Mouse (Mus musculus) Patski (cell line): ENCODE measurements around the gene S100pbp. TPM values are rescaled to one million over a fixed set of nuclear protein-coding genes. Genes with fewer than 3 reads are reported as not detected.
A peak's percentile ranks its signal among the peaks of the same experiment; 100 is the strongest.

Experiments
- ATAC-seq: fragments of 100-300 bp; one replicate; pipeline ENCODE4 v1.8.0; 2021
- CTCF ChIA-PET: fragments of 350-600 bp; sonication (Branson Sonifier 250); formaldehyde crosslinking; loops from one replicate; lab custom pipeline; 2022; ENCODE audit warnings: inconsistent platforms; lab: Charles Lee
- POLR2A ChIA-PET: fragments of 350-600 bp; sonication (Branson Sonifier 250); formaldehyde crosslinking; loops from one replicate; lab custom pipeline; 2022; ENCODE audit warnings: antibody characterized with exemption, inconsistent platforms; lab: Charles Lee
- DNase-seq: peaks from one replicate; pipeline ENCODE4 v3.0.0-alpha.2; 2011; ENCODE audit warnings: low read depth, low spot score
- H3K27me3 ChIP-seq: fragments of 371-371 bp; one replicate; pipeline ENCODE4 v1.5.1; 2021
- CTCF ChIP-seq: fragments of 100-300 bp; IDR thresholded peaks from one replicate; pipeline ENCODE4 v1.5.1; 2021
- in situ Hi-C: fragments of 300-500 bp; cut with MboI; formaldehyde crosslinking; loops from 3 replicates; pipeline ENCODE4 v1.11.1; 2018; ENCODE audit warnings: low pct_unique_long_range_greater_than_20kb, mixed read lengths
- polyA plus RNA-seq: library from polyadenylated mRNA; unstranded; gene quantifications from one replicate; pipeline ENCODE4 v1.2.3, GENCODE M21; 2021

S100pbp gene
- polyA plus RNA-seq, result 20.2 TPM

DNA sequence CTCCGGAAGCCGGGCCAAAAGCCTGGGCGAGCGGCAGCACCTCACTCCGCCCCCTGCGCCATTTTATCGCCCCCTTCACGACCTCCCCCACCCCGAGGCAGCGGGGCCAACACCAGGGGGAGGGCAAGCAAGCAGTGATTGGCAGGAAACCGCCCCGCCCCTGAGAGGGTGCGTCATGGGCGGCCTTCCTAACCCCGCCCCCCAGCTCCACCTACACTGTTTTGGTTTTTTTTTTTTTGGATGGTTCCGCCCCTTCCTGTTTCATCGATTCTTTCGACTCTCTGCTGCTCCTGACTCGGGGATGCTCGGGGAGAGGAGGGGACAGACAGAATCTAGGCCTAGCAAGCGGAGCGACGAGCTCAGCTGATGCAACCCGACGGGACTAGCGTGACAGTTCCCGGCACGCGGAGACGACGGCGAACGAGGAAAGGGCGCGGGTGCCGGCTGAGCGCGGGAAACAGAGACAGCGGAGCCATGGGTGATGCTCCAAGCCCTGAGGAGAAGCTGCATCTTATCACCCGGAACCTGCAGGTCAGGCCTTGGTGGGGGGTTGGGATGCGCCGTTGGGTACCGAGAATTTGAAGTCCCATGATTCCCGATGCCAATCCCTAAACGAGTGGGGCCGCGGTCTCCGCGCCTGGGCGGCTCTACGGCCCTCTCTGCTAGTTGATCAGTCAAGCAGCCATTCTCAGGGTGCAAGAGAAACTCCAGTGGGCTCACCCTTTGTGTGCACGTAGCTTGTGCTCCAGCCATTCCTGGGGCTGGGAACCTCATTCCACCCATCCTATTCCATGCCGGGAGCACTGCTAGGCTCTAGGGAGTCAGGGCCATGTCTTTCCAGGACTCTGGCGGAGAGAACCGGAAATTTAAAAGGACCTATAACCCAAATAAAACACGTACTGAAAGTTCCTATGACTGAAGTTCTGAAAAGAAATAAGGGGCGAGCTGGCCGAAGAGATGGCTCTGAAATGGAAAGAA, at the start of gene S100pbp, which contains the start of gene Yars:
TSS of gene S100pbp (minus strand) at position 186 of the 978 bp plus-strand sequence.
TSS of gene Yars (plus strand) at position 219 of the 978 bp plus-strand sequence.
- DNase-seq, result peak; percentile 96
- no peaks in the 10 kb centered on the region for H3K27me3 ChIP-seq
- ATAC-seq, result peak; percentile 81
- POLR2A ChIA-PET, result interaction anchor here (0.6 to 0.7 kb wide), 5 partner anchors 11 to 271 kb away, joined by 3 to 4 read pairs (median 3); no protein-coding TSS in a partner anchor
- CTCF ChIA-PET, result interaction anchor here (1.2 kb wide), 2 partner anchors 16 to 86 kb away, joined by 3 to 5 read pairs; no protein-coding TSS in a partner anchor
- TF ChIP-seq CTCF, result no peak
- in situ Hi-C loops, result no loop called here

DNA sequence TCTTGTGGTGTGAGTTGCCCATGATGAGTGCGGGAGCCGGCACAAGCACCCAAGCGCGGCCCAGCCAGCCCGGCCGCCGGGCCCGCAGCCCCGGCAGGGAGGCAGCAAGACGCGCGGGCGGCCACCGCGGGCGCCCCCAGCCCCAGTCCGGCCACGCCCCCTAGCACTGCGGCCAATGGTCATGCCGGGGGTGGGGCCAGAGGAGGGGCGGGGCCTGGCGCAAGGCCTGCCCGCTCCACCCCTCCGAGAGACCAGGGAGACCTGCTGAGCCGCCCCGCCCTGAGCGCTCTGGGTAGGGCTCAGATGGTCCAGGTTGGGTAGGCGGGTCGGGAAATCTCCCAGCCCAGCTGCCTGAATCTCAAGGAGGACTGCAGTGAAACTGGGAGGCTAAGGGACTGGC, 49.5 kb upstream of the S100pbp start:
- ATAC-seq, result peak; percentile 52
- POLR2A ChIA-PET, result interaction anchor here (1.0 kb wide), 1 partner anchor 8 kb away, joined by 3 read pairs; no protein-coding TSS in a partner anchor
- no peak for TF ChIP-seq CTCF
- DNase-seq, result no peak
- H3K27me3 ChIP-seq, result no peaks in the 10 kb centered on the region
- in situ Hi-C loops, result no loop called here
- CTCF ChIA-PET, result no interaction called here

DNA sequence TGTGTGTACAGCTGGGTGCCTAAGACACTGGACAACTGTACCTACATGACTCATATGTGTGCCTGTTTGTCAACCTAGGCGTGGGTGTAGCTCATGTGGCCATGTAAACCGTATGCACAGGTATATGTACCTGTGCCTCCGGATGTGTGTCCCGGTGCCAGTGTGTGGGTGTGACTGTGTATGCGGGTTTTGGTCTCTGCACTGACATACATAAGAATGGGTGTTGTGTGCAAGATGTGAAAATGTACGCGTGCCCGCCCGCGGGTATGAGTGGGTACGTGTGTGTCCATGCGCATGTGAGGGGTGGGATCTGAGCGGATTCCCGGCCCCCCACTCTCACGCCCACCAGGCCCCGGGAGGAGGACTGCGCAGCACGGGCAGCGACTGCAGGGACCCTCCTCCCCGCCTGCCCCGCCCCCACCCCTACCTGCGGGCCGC, 49.1 kb upstream of the S100pbp start:
- ChIA-PET POLR2A (interaction anchor here (1.0 kb wide), 1 partner anchor 8 kb away, joined by 3 read pairs; no protein-coding TSS in a partner anchor), CTCF (no interaction called here)
- in situ Hi-C loops, result no loop called here
- TF ChIP-seq CTCF, result no peak
- no peak for DNase-seq
- no peak for ATAC-seq
- H3K27me3 ChIP-seq, result no peaks in the 10 kb centered on the region

DNA sequence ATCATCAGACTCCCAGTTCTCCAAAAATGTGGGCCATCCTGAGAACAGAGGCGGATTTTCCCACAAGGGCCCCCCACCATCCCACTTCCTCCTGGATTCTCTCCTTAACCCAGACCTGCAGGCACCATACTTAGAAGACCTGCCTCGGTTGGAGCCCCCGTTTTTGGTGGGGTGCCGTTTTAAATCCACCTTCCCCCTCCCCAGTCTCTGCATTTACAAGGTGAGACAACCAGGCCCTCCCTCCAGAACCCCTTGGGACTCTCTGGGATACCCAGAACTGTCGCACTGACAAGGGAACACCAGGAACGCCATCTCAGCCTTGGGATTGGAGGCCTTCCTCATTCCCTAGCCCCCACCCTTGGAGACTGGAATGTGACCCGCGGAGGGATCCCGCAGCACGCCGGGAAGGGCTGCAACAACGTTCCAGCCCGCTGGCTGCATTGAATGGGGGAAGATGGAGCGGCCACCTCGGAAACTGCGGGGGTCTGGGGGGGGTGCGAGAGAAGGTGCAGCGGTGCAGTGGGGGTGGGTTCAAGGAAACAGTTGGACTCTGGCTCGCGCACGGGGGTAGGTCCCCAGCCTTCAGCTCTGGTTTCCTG, 48.4 kb upstream of the S100pbp start:
- DNase-seq (no peak), ATAC-seq (peak; percentile 36)
- CTCF ChIA-PET, result no interaction called here
- in situ Hi-C loops, result no loop called here
- H3K27me3 ChIP-seq, result no peaks in the 10 kb centered on the region
- POLR2A ChIA-PET, result no interaction called here
- TF ChIP-seq CTCF, result no peak

DNA sequence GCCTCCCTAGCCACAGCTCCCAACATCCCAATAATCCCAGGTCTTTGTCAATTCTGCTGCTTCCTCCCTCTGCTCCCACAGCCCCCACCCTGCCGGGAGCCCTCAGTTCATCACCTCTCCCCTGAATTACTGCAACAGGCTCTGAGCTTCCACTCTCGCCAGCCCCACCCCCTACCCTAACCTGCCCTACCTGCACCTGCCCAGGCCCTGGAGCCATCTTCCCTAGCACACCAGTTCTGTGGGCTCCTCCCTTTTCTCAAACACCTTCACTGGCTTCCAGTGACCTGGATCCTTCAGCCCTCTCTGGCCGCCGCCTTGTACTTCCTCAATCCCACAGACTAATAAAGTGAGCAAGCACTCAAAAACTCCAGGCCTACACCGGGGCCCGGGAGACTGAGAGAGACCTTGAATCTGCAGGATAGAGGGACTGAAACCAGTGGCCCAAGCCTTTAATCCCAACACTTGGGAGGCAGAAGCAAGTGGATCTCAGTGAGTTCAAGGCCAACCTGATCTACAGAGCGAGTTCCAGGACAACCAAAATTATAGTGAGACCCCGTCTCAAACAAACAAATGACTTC, 46.8 kb upstream of the S100pbp start:
- in situ Hi-C loops, result no loop called here
- ATAC-seq, result no peak
- no peaks in the 10 kb centered on the region for H3K27me3 ChIP-seq
- DNase-seq, result no peak
- TF ChIP-seq CTCF, result no peak
- CTCF ChIA-PET, result interaction anchor here (0.8 kb wide), 1 partner anchor 9 kb away, joined by 3 read pairs; no protein-coding TSS in a partner anchor
- POLR2A ChIA-PET, result interaction anchor here (1.2 kb wide), 1 partner anchor 9 kb away, joined by 3 read pairs; no protein-coding TSS in a partner anchor

DNA sequence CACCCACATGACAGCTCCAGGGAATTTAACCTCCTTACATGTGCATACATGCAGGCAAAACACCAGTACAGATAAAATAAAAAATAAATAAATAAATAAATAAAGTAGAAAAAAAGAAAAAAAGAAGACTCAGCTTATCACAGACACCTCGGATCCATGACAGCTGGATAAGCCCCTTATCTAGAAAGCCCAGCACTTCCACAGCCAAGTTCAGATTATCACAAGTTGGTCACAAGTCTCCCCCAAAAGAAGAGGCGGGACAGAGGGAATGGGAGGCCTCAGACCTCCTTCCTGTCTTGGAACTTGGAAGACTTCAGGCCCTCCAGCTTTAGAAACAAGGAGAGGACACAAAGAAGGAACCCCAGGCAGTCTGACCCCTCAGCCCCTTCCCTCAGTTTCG, 45.6 kb upstream of the S100pbp start:
- DNase-seq (no peak), ATAC-seq (no peak)
- H3K27me3 ChIP-seq, result no peaks in the 10 kb centered on the region
- CTCF ChIA-PET, result interaction anchor here (1.2 kb wide), 1 partner anchor 14 kb away, joined by 3 read pairs; no protein-coding TSS in a partner anchor
- in situ Hi-C loops, result no loop called here
- no peak for TF ChIP-seq CTCF
- POLR2A ChIA-PET, result interaction anchor here (0.7 to 1.2 kb wide), 2 partner anchors 11 to 232 kb away, joined by 3 to 4 read pairs; no protein-coding TSS in a partner anchor

DNA sequence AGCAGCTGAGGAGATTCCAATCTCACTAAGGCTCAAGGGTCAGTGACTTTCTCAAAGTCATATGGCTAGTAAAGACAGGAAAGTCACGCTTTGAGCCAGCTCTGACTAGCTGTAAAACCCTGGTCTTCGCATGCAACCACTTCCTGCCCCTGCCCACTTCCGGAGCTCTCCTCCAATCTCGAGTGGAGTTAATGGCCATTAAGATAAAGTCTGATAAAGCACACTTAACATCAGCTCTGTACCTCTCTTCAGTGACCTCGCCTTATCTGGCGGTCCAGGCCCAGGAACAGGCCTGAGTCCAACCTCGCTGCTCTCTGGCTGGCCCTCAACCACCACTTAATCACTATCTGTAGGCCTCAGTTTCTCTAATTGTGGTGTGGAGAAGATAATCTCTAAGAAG, 45.0 kb upstream of the S100pbp start:
- H3K27me3 ChIP-seq, result no peaks in the 10 kb centered on the region
- DNase-seq (no peak), ATAC-seq (no peak)
- no peak for TF ChIP-seq CTCF
- CTCF ChIA-PET, result interaction anchor here (1.2 kb wide), 1 partner anchor 14 kb away, joined by 3 read pairs; no protein-coding TSS in a partner anchor
- POLR2A ChIA-PET, result no interaction called here
- in situ Hi-C loops, result no loop called here

DNA sequence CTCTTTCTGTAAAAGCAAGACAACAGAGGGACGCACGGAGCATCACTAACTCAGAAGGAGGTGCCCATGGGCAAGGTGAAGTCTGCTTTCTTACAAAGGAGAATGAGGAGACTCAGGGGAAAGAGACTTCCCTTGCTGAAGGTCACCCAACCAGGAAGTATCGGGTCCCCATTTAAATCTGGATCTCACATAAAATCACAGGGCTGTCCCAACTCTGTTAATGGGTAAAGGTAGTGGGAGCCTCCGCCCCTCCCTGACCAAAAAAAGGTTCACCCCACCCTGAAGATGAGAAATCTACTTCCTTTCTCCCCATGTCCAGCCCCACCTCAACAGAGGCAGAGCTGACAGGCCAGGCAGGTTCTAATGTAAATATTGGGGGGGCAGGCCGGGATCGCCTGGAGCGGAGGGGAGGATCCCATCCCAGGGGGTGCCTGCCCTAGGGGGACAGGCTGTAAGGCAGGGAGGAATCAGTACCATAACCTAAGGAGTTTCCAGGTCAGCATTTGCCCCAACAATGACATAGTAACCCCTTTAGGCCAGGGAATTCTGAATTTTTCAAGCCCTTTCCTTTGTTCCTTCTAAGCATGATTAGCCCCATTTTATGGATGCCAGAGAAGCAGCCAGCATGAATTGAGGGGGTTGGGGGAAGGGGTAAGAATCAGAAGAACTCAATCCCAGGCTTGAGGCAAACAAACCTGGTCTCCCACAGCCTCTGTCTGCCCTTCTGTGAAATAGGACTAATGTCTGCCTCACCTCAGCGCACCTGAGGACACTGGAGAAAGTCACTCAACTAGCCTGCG, 43.2 kb upstream of the S100pbp start:
- CTCF ChIA-PET, result interaction anchor here (1.8 kb wide), 1 partner anchor 43 kb away, joined by 4 read pairs; no protein-coding TSS in a partner anchor
- in situ Hi-C loops, result no loop called here
- no peak for TF ChIP-seq CTCF
- H3K27me3 ChIP-seq, result no peaks in the 10 kb centered on the region
- no peak for ATAC-seq
- no peak for DNase-seq
- POLR2A ChIA-PET, result no interaction called here

DNA sequence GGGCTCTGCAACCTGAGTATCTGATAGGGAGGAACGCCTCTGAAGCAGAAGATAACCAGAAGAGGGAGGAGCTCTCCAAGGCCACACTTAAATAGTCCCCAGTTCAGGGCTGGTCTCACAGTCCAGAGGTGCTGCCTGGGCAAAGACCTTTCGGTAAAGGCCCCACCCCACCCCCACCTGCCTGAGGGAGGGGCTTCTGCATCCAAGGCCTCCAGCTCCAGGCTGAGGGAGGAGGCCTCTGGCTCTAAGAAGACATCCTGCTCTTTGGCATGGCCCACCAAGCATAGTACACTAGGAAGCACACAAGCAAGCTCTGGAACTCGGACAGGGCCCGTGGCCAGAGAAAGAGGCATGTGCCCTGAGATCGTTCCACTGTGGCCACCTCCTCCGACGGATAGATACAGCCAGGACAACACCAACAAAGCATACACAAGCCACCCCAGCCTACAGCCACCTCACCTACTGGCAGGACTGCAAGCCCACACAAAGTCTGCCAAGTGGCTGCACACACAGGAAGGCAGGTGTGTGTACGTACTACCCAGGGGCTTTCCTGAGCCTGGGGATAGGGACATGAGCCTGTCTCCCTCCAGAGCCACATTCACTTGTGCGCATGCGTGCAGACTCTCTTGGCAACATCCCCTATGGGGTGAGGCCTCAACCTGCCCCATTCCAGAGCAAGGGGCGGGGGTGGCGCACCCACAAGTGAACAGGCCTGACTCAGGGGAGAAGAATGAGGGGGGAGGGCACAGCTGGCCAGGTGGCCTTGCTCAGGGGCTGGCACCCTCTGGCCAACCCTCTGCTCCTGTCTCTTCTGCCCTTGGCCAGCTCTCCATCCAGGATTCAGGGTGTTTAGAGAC, 42.3 kb upstream of the S100pbp start:
- POLR2A ChIA-PET, result interaction anchor here (0.9 to 1.1 kb wide), 2 partner anchors 9 to 40 kb away, joined by 3 to 5 read pairs; no protein-coding TSS in a partner anchor
- peak; percentile 77 for ATAC-seq
- in situ Hi-C loops, result no loop called here

More for the DNA sequence above, 42.3 kb upstream of the S100pbp start:
- TF ChIP-seq CTCF, result no peak
- CTCF ChIA-PET, result interaction anchor here (1.3 to 1.8 kb wide), 2 partner anchors 16 to 44 kb away, joined by 3 to 4 read pairs; no protein-coding TSS in a partner anchor
- H3K27me3 ChIP-seq, result no peaks in the 10 kb centered on the region
- no peak for DNase-seq
